Mouse (Mus musculus): ENCODE results near the gene Gtpbp3. TPM values are rescaled to one million over a fixed set of nuclear protein-coding genes. Genes with fewer than 3 reads are reported as not detected.
"Not testable (repeated sequence)": the region's sequence is repeated elsewhere in the genome, so short reads cannot be mapped to it uniquely, and the experiment has no call there.

Gtpbp3 gene
- polyA plus RNA-seq, 1 experiment from 2014 or later = 12.5 TPM

DNA sequence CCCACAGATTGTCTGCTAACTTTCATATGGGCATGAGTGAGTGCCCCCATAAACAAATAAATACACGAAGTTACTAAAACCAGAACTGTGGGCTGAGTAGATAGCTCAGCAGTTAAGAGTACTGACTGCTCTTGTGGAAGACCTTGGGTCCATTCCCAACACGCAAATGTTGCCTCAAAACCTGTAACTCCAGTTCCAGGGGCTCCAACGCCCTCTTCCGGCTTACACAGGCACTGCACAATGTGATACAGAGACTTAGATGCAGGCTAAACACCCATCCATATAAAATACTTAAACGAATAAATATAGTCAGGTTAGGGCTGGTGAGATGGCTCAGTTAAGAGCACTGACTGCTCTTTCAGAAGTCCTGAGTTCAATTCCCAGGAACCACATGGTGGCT lies 27.1 kb downstream of the Gtpbp3 start:
- peaks cover 15% of the 10 kb centered on the region for H3K27me3 ChIP-seq (ENCODE audit: control insufficient read depth, insufficient read depth, low read length)
- H3K9ac ChIP-seq (ENCODE audit: low read length) = no peak overlapping the region
- H3K4me1 ChIP-seq (ENCODE audit: control insufficient read depth, insufficient read depth, low read length) = no peaks in the 10 kb centered on the region
- H3K27ac ChIP-seq (ENCODE audit: low read length) = no peak overlapping the region
- WGBS = 70% methylated on average over 5 of the region's 5 CpGs
- no peaks in the 10 kb centered on the region for H3K36me3 ChIP-seq (ENCODE audit: control insufficient read depth, insufficient read depth)
- no peak overlapping the region for H3K4me2 ChIP-seq (ENCODE audit: low read depth, low read length)
- ATAC-seq (replicated peaks; ENCODE audit: extremely low read depth, insufficient read depth, low FRiP score) = no peak
- H3K4me3 ChIP-seq (ENCODE audit: low read length) = no peak overlapping the region
- no peaks in the 10 kb centered on the region for H3K9me3 ChIP-seq (replicated peaks; ENCODE audit: control insufficient read depth, low read length)

- WGBS = 20% methylated on average over 6 of the region's 6 CpGs
- Histone ChIP-seq H3K9ac (ENCODE audit: low read length) (no peak overlapping the region), H3K27me3 (ENCODE audit: control insufficient read depth, insufficient read depth, low read length) (peaks cover 3% of the 10 kb centered on the region; the same call in 1 of the 2 replicates), H3K36me3 (ENCODE audit: control insufficient read depth, insufficient read depth) (no peaks in the 10 kb centered on the region), H3K27ac (ENCODE audit: low read length) (no peak overlapping the region), H3K4me2 (ENCODE audit: low read depth, low read length) (no peak overlapping the region), H3K4me1 (ENCODE audit: control insufficient read depth, insufficient read depth, low read length) (no peaks in the 10 kb centered on the region; the same call in 1 of the 2 replicates), H3K4me3 (ENCODE audit: low read length) (no peak overlapping the region), H3K9me3 (replicated peaks; ENCODE audit: control insufficient read depth, low read length) (no peaks in the 10 kb centered on the region)
- no peak for ATAC-seq (replicated peaks; ENCODE audit: extremely low read depth, insufficient read depth, low FRiP score)
Measured at GRCm38 (mm10) chr8:71516786-71517185, 28.9 kb downstream of the Gtpbp3 start.

- WGBS = 37% methylated on average over 9 of the region's 10 CpGs
- H3K9ac ChIP-seq (ENCODE audit: low read length); H3K27ac ChIP-seq (ENCODE audit: low read length); H3K36me3 ChIP-seq (ENCODE audit: control insufficient read depth, insufficient read depth); H3K27me3 ChIP-seq (ENCODE audit: control insufficient read depth, insufficient read depth, low read length); H3K4me3 ChIP-seq (ENCODE audit: low read length); H3K9me3 ChIP-seq (replicated peaks; ENCODE audit: control insufficient read depth, low read length); H3K4me2 ChIP-seq (ENCODE audit: low read depth, low read length); H3K4me1 ChIP-seq (ENCODE audit: control insufficient read depth, insufficient read depth, low read length): not testable (repeated sequence)
- ATAC-seq (replicated peaks; ENCODE audit: extremely low read depth, insufficient read depth, low FRiP score) = 0 out of 2 replicates have a peak, but pooled peaks have one; percentile 47
Measured at GRCm38 (mm10) chr8:71519037-71519825, 31.3 kb downstream of the Gtpbp3 start.

- peak; percentile 82 for ATAC-seq (replicated peaks; ENCODE audit: extremely low read depth, insufficient read depth, low FRiP score)
- Histone ChIP-seq H3K4me2 (ENCODE audit: low read depth, low read length) (peak overlapping the region; percentile 43), H3K9me3 (replicated peaks; ENCODE audit: control insufficient read depth, low read length) (no peaks in the 10 kb centered on the region), H3K4me3 (ENCODE audit: low read length) (0 out of 2 replicates have a peak overlapping the region, but pooled peaks have one; percentile 4), H3K9ac (ENCODE audit: low read length) (peak overlapping the region; percentile 42; the same call in 1 of the 2 replicates), H3K27me3 (ENCODE audit: control insufficient read depth, insufficient read depth, low read length) (peaks cover 3% of the 10 kb centered on the region), H3K27ac (ENCODE audit: low read length) (no peak overlapping the region), H3K4me1 (ENCODE audit: control insufficient read depth, insufficient read depth, low read length) (peaks cover 10% of the 10 kb centered on the region), H3K36me3 (ENCODE audit: control insufficient read depth, insufficient read depth) (no peaks in the 10 kb centered on the region)
- 2% methylated on average over 17 of the region's 17 CpGs for WGBS
Measured at GRCm38 (mm10) chr8:71521634-71522033, 33.7 kb downstream of the Gtpbp3 start.

GRCm38 (mm10) chr8:71525226-71526050 lies 37.5 kb downstream of the Gtpbp3 start, which contains the start of gene Ccdc194:
Gene Ccdc194, minus strand, starts transcription at chr8:71525711.
- Histone ChIP-seq H3K36me3 (ENCODE audit: control insufficient read depth, insufficient read depth) (no peaks in the 10 kb centered on the region), H3K9me3 (replicated peaks; ENCODE audit: control insufficient read depth, low read length) (no peaks in the 10 kb centered on the region), H3K27ac (ENCODE audit: low read length) (peak within 1 kb of the TSS; percentile 94), H3K4me1 (ENCODE audit: control insufficient read depth, insufficient read depth, low read length) (peaks cover 27% of the 10 kb centered on the region), H3K9ac (ENCODE audit: low read length) (peak within 1 kb of the TSS; percentile 60), H3K27me3 (ENCODE audit: control insufficient read depth, insufficient read depth, low read length) (peaks cover 3% of the 10 kb centered on the region), H3K4me2 (ENCODE audit: low read depth, low read length) (peak within 1 kb of the TSS; percentile 49), H3K4me3 (ENCODE audit: low read length) (peak within 1 kb of the TSS; percentile 26)
- ATAC-seq (replicated peaks; ENCODE audit: extremely low read depth, insufficient read depth, low FRiP score) = no peak
- 18% methylated on average over 46 of the region's 46 CpGs for WGBS

DNA sequence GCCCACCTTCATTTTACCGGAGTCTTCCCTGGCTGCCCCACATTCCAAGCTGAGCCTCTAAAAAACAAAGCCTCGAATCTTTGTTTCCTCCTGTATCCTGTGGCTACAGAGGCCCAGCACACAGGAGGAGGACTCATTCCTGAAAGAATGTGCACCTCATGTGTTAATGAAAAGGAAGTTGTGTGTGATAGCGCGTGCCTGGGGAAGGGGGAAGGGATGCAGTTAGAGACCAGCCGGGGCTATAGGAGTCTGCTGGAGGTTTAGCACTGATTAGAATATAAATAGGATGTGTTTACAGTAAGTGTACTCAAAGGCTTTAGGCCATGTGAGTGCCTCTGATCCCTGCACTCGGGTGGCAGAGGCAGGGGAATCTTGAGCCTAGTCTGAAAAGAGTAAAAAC lies 38.4 kb downstream of the Gtpbp3 start:
- Histone ChIP-seq H3K27me3 (ENCODE audit: control insufficient read depth, insufficient read depth, low read length) (peaks cover 3% of the 10 kb centered on the region), H3K4me2 (ENCODE audit: low read depth, low read length) (no peak overlapping the region)

GRCm38 (mm10) chr8:71527162-71527870 lies 39.4 kb downstream of the Gtpbp3 start:
- ATAC-seq (replicated peaks; ENCODE audit: extremely low read depth, insufficient read depth, low FRiP score) = peak; percentile 29; the same call in 1 of the 2 replicates
- no peak overlapping the region; the same call in 1 of the 2 replicates for H3K4me2 ChIP-seq (ENCODE audit: low read depth, low read length)
- H3K4me3 ChIP-seq (ENCODE audit: low read length) = no peak overlapping the region

More for the DNA sequence above, 38.4 kb downstream of the Gtpbp3 start:
- Histone ChIP-seq H3K9me3 (replicated peaks; ENCODE audit: control insufficient read depth, low read length) (no peaks in the 10 kb centered on the region), H3K9ac (ENCODE audit: low read length) (no peak overlapping the region), H3K27ac (ENCODE audit: low read length) (peak overlapping the region; percentile 94), H3K36me3 (ENCODE audit: control insufficient read depth, insufficient read depth) (no peaks in the 10 kb centered on the region), H3K4me3 (ENCODE audit: low read length) (no peak overlapping the region), H3K4me1 (ENCODE audit: control insufficient read depth, insufficient read depth, low read length) (peaks cover 27% of the 10 kb centered on the region)
- WGBS = 14% methylated on average over 6 of the region's 6 CpGs
- peak; percentile 34; the same call in 1 of the 2 replicates for ATAC-seq (replicated peaks; ENCODE audit: extremely low read depth, insufficient read depth, low FRiP score)

DNA sequence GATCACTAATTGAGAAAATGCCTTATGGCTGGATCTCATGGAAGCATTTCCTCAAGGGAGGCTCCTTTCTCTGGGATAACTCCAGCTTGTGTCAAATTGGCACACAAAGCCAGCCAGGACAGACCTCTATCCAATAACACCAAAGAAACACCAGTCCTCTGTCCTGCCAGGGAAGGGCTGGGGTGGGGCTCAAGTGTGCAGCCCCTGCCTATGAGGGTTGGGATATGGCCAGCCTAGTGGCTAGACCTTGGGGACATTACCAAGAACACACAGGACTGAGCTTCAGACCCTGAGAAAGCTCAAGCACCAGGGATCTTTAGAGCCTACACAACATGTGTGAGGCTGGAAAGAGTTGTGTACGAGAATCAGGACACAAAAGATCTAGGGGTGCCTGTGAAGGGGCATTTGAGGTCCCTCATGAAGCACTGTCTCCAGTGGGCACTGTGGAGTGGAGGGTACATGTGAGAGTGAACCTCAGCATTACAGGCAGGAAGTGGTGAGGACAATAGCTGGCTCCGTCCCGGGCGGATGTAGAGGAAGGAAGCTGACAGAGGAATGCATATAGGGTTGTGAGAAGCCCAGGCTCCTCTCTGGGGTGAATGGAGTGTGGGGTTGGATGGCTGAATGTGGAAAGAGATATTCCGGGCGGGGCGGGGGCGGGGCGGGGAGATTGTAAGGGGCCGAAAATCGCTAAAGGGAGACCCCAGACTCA lies 40.6 kb downstream of the Gtpbp3 start:
- 61% methylated on average over 11 of the region's 11 CpGs for WGBS
- H3K4me1 ChIP-seq (ENCODE audit: control insufficient read depth, insufficient read depth, low read length) = peaks cover 27% of the 10 kb centered on the region
- H3K4me2 ChIP-seq (ENCODE audit: low read depth, low read length) = no peak overlapping the region
- no peak overlapping the region for H3K9ac ChIP-seq (ENCODE audit: low read length)
- no peak overlapping the region for H3K4me3 ChIP-seq (ENCODE audit: low read length)
- H3K27me3 ChIP-seq (ENCODE audit: control insufficient read depth, insufficient read depth, low read length) = peaks cover 3% of the 10 kb centered on the region
- H3K27ac ChIP-seq (ENCODE audit: low read length) = peak overlapping the region; percentile 94
- no peaks in the 10 kb centered on the region for H3K36me3 ChIP-seq (ENCODE audit: control insufficient read depth, insufficient read depth)
- H3K9me3 ChIP-seq (replicated peaks; ENCODE audit: control insufficient read depth, low read length) = no peaks in the 10 kb centered on the region
- peak; percentile 65; the same call in 1 of the 2 replicates for ATAC-seq (replicated peaks; ENCODE audit: extremely low read depth, insufficient read depth, low FRiP score)

More at GRCm38 (mm10) chr8:71527162-71527870, 39.4 kb downstream of the Gtpbp3 start:
- peaks cover 3% of the 10 kb centered on the region for H3K27me3 ChIP-seq (ENCODE audit: control insufficient read depth, insufficient read depth, low read length)
- peak overlapping the region; percentile 94 for H3K27ac ChIP-seq (ENCODE audit: low read length)
- no peak overlapping the region for H3K9ac ChIP-seq (ENCODE audit: low read length)
- no peaks in the 10 kb centered on the region for H3K36me3 ChIP-seq (ENCODE audit: control insufficient read depth, insufficient read depth)
- 43% methylated on average over 3 of the region's 3 CpGs for WGBS
- peaks cover 27% of the 10 kb centered on the region for H3K4me1 ChIP-seq (ENCODE audit: control insufficient read depth, insufficient read depth, low read length)
- H3K9me3 ChIP-seq (replicated peaks; ENCODE audit: control insufficient read depth, low read length) = no peaks in the 10 kb centered on the region
